Mouse (Mus musculus) hindbrain, postnatal 0 days (tissue): ENCODE results near the gene Rabgap1l. TPM values are rescaled to one million over a fixed set of nuclear protein-coding genes. Genes with fewer than 3 reads are reported as not detected.

Experiments used
- ATAC-seq: fragments of 200-750 bp; cut with Nextera tagmentation; 2 replicates; pipeline ENCODE4 v1.8.0; 2017; ENCODE audit warnings: mild to moderate bottlenecking, moderate TSS enrichment, moderate library complexity
- DNase-seq: peaks from one replicate; pipeline ENCODE4 v3.0.0-alpha.2; 2015; ENCODE audit warnings: low spot score
- H3K27ac ChIP-seq: fragments of 300-500 bp; sonication (generic); 2 replicates; pipeline ENCODE4 v1.5.1; 2014; ENCODE audit warnings: mild to moderate bottlenecking
- H3K27me3 ChIP-seq: fragments of 300-500 bp; sonication (generic); 2 replicates; pipeline ENCODE4 v1.6.1; 2014; ENCODE audit warnings: low read length, mixed read lengths; ENCODE audit not compliant: insufficient read depth
- H3K36me3 ChIP-seq: fragments of 300-500 bp; sonication (generic); 2 replicates; pipeline ENCODE4 v1.6.1; 2014; ENCODE audit warnings: low read length, mixed read lengths; ENCODE audit not compliant: insufficient read depth
- H3K4me1 ChIP-seq: fragments of 300-500 bp; sonication (generic); 2 replicates; pipeline ENCODE4 v1.6.1; 2014; ENCODE audit warnings: antibody characterized with exemption, low read length, mixed read lengths; ENCODE audit not compliant: insufficient read depth
- H3K4me2 ChIP-seq: fragments of 300-500 bp; sonication (generic); 2 replicates; pipeline ENCODE4 v1.6.1; 2014; ENCODE audit warnings: low read depth, mild to moderate bottlenecking, low read length, moderate library complexity, mixed read lengths
- H3K4me3 ChIP-seq: fragments of 300-500 bp; sonication (generic); 2 replicates; pipeline ENCODE4 v1.5.1; 2014; ENCODE audit warnings: low read length
- H3K9ac ChIP-seq: fragments of 300-500 bp; sonication (generic); replicated peaks from 2 replicates; pipeline ENCODE4 v1.6.1; 2014; ENCODE audit warnings: mild to moderate bottlenecking, low read length, moderate library complexity, mixed read lengths
- H3K9me3 ChIP-seq: fragments of 300-500 bp; sonication (generic); 2 replicates; pipeline ENCODE4 v1.6.1; 2016; ENCODE audit warnings: low read length, mixed read lengths
- CTCF ChIP-seq: IDR thresholded peaks from 2 replicates; pipeline ENCODE4 v1.5.1; 2016; ENCODE audit warnings: antibody characterized with exemption, control low read depth, low read depth
- WGBS: fragments of 180-500 bp; shearing (Covaris S2); extraction: QIAGEN DNeasy Blood & Tissue Kit; methylation state at CpG from one replicate; pipeline ENCODE4 v1.1.7; 2014; 5-methylcytosine and 5-hydroxymethylcytosine counted together
- polyA plus RNA-seq: library from polyadenylated mRNA; unstranded; fragments of >200 nt; fragmentation: Nextera tagmentation; extraction: Ambion mirVana; gene quantifications from 2 replicates; pipeline ENCODE4 v1.2.1, GENCODE M21; 2015
- total RNA-seq: library from RNA; depleted of rRNA; stranded (reverse); fragments of >200 nt; gene quantifications from 2 replicates; pipeline ENCODE4 v1.2.3, GENCODE M21; 2014

The Rabgap1l gene
- total and polyA plus RNA-seq, 2 experiments from 2014 or later = 28.5 to 70.5 TPM

DNA sequence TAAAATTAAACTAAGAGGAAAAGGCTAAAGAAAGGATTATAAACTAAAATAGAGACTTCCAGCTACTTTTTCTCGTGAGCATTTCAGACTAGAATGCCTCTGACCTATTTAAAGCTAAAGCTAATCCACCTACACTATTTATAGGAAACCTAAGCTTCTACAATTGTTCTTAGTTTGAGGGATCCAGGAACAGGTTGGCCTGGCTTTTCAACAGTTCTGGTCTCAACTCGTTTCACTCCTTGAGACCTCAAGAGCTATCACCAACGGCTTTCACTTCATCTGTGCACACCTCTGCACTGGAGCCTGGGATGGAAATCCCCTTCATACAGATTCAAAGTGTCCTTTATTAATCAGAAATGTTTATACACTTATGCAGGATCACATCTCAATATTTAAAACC, 271.1 kb downstream of the Rabgap1l start:
- no peak overlapping the region for H3K4me3 ChIP-seq
- ATAC-seq (no peak), DNase-seq (no peak)
- no peaks in the 10 kb centered on the region for H3K36me3 ChIP-seq
- H3K9me3 ChIP-seq = no peaks in the 10 kb centered on the region
- no peaks in the 10 kb centered on the region for H3K27me3 ChIP-seq
- WGBS = 78% methylated on average over 3 of the region's 3 CpGs
- no peak overlapping the region for H3K4me2 ChIP-seq
- no peak overlapping the region for H3K9ac ChIP-seq
- no peak overlapping the region for H3K27ac ChIP-seq
- no peaks in the 10 kb centered on the region for H3K4me1 ChIP-seq
- no peak for TF ChIP-seq CTCF

DNA sequence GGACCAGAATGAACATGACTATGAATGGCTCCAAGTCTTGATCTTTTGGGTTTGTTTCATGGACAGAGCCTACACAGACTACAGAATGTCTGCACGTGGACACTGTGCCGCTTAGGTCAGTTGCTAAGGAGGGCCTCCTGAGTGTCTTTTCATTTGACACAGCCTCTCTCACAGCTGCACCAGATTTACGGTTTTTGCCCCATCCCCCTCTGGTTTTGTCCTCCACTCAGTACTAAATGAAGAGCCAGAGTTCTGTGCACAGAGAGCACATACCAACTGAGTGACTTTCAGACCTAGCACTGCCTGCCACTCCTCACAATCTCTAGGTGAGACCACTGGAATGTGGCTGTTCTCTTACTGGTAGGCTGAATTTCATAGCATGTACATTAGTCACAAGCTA, 272.3 kb downstream of the Rabgap1l start:
- Histone ChIP-seq H3K4me1 (no peaks in the 10 kb centered on the region), H3K36me3 (no peaks in the 10 kb centered on the region), H3K4me2 (no peak overlapping the region), H3K27ac (no peak overlapping the region), H3K9me3 (no peaks in the 10 kb centered on the region), H3K27me3 (no peaks in the 10 kb centered on the region), H3K4me3 (no peak overlapping the region), H3K9ac (no peak overlapping the region)
- 42% methylated on average over 3 of the region's 3 CpGs for WGBS
- no peak for TF ChIP-seq CTCF
- DNase-seq (no peak), ATAC-seq (peak; percentile 21; the same call in 1 of the 2 replicates)

DNA sequence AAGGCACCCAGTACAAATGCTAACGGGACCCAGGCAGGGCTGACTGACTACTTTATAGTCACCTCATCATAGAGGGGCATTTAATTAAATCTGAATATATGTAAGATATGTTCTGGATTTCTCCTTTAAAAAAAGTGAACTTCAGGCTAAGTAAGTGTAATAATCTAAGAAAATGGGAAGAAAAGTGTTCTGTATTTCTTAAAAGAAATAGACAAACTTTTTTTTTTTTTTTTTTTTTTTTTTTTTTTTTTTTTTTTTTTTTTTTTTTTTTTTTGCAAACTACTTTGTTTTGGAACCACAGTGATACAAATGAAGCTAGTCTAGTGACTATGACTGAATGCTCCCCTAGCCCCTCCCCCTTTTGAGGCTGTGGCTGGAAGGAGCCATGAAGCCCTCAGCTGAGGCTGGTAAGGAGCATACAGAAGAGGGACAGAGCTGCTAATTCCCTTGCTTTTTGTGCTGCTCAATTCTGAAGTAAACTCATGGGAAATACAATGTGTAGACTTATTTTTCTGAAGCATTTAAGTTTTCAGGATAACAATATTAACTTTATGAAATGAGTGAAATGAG, 273.0 kb downstream of the Rabgap1l start:
- Histone ChIP-seq H3K27me3 (no peaks in the 10 kb centered on the region), H3K4me1 (no peaks in the 10 kb centered on the region), H3K9ac (no peak overlapping the region), H3K9me3 (no peaks in the 10 kb centered on the region), H3K36me3 (no peaks in the 10 kb centered on the region), H3K27ac (no peak overlapping the region), H3K4me3 (no peak overlapping the region), H3K4me2 (no peak overlapping the region)
- no peak for ATAC-seq
- no peak for DNase-seq
- 67% methylated on average over 1 of the region's 1 CpGs for WGBS
- no peak for TF ChIP-seq CTCF

DNA sequence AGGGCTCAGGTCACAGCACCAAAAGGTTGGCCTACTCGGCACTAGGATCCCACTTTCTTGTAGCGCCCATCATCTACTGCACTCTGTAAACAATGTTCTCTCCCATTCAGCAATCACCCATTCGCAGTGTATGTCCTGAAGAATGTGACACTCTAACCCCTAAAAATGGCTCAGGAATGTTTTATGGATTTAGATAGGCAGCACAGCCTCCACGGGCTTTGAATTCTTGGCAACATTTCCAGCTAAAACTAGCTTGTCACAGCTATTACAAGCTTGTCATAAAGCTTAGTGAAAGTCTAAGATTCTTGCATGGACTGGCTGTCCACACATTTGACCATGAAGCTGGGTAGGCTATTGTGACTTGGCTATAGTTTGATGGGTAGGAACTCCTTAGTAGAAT, 274.5 kb downstream of the Rabgap1l start:
- Histone ChIP-seq H3K36me3 (no peaks in the 10 kb centered on the region), H3K27me3 (no peaks in the 10 kb centered on the region), H3K27ac (no peak overlapping the region), H3K4me3 (no peak overlapping the region), H3K9ac (no peak overlapping the region), H3K4me2 (no peak overlapping the region), H3K4me1 (no peaks in the 10 kb centered on the region), H3K9me3 (no peaks in the 10 kb centered on the region)
- no peak for TF ChIP-seq CTCF
- DNase-seq (no peak), ATAC-seq (no peak)
- 73% methylated on average over 4 of the region's 4 CpGs for WGBS

DNA sequence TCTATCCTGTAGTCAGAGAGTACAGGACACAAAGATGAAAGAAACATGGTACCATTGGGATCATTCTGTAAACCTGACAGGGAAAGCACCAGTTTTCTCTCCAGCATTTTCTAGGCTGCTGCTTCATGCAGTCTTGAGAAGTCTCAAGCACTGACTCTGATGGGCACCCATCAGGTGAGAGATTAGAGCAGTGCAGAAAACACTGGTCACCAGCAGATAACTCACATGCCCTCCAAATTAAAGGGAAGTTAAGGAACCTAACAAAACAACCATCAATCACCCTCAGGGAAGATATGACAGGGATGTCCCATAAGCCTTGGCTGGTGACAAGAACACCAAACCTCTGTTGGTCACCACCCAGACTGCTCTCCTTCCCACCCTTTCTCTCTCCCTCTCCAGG, 285.2 kb downstream of the Rabgap1l start:
- H3K4me2 ChIP-seq = no peak overlapping the region
- H3K27ac ChIP-seq = no peak overlapping the region
- no peak overlapping the region for H3K9ac ChIP-seq
- no peak for DNase-seq
- H3K36me3 ChIP-seq = no peaks in the 10 kb centered on the region
- H3K4me1 ChIP-seq = no peaks in the 10 kb centered on the region
- no peak for ATAC-seq
- no peak overlapping the region for H3K4me3 ChIP-seq
- no peak for TF ChIP-seq CTCF
- no peaks in the 10 kb centered on the region for H3K9me3 ChIP-seq
- H3K27me3 ChIP-seq = no peaks in the 10 kb centered on the region

DNA sequence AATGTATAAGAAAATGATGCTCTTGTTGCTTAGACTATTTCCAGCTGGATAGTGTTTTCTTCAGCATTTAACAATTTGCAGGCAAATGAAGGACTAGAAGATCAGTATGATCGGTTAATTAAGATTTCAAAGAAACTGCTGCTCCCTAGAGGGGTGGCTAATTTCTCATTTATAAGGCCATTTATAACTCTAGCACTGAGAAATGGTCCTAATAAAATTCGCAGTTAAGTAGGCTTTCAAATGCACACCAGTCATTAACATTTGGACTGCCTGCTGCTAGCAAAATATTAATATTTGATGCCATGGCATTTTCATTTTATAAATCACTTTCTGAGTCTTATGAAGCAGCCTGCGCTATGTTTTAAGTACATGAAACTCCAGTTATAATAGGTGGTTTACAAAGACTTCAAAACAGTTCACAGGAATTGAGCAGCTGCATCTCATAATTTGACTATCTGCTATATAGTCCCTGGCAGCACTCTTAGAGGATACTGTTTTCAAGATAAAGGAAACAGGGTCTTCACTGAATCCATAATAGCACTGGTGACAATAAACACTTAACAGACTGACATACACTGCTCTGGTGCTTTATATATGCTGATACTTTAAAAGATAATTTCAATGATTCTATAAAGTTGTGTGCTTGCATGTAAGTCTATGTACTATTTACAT, 296.0 kb downstream of the Rabgap1l start:
- WGBS = 55% methylated on average over 3 of the region's 3 CpGs
- H3K9ac ChIP-seq = no peak overlapping the region
- ATAC-seq (no peak), DNase-seq (peak; percentile 30)
- H3K4me1 ChIP-seq = no peaks in the 10 kb centered on the region
- no peak for TF ChIP-seq CTCF
- H3K9me3 ChIP-seq = no peaks in the 10 kb centered on the region
- H3K4me2 ChIP-seq = no peak overlapping the region
- H3K27me3 ChIP-seq = no peaks in the 10 kb centered on the region
- no peak overlapping the region for H3K4me3 ChIP-seq
- H3K27ac ChIP-seq = no peak overlapping the region
- H3K36me3 ChIP-seq = no peaks in the 10 kb centered on the region

DNA sequence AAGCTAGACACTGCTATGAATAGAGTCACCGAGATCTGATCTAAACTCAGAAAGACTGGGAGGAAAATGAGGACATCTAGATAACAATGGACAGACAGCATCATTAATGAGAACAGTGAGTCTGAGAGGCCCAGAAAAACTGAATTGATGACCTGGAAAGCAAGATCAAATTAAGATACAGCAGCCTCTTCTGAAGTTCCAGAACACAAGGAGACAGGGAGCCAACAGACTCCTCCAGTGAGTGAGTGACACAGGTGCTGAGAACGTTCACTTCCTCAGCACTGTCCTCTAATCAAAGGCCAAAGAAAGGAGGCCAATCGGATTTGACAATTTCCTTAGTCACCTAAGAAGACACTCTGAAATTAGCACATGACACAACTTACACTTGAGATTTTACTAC, 307.3 kb downstream of the Rabgap1l start:
- Histone ChIP-seq H3K9ac (no peak overlapping the region), H3K27ac (no peak overlapping the region), H3K4me3 (no peak overlapping the region), H3K4me2 (no peak overlapping the region), H3K27me3 (no peaks in the 10 kb centered on the region), H3K4me1 (no peaks in the 10 kb centered on the region), H3K9me3 (no peaks in the 10 kb centered on the region), H3K36me3 (no peaks in the 10 kb centered on the region)
- TF ChIP-seq CTCF = no peak
- ATAC-seq (no peak), DNase-seq (no peak)
- WGBS = 70% methylated on average over 3 of the region's 3 CpGs
